Mouse (Mus musculus) frontal cortex, adult 2 months (tissue): ENCODE results near the gene Smg5. TPM values are rescaled to one million over a fixed set of nuclear protein-coding genes. Genes with fewer than 3 reads are reported as not detected.
"Not testable (repeated sequence)": the region's sequence is repeated elsewhere in the genome, so short reads cannot be mapped to it uniquely, and the experiment has no call there.

Experiments
- DNase-seq, 2 experiments: peaks; one replicate each; pipeline ENCODE4 v3.0.0; 2022; ENCODE audit warnings: low spot score in 1 of 2; ENCODE audit errors: extremely low spot score in 1 of 2
- polyA plus RNA-seq: library from polyadenylated mRNA; depleted of rRNA; stranded (reverse); fragments of >200 nt; gene quantifications from 2 replicates; pipeline ENCODE4 v1.2.3, GENCODE M21; 2012; rRNA removed

Smg5 gene
- polyA plus RNA-seq, 1 experiment, result 92.8 TPM

DNA sequence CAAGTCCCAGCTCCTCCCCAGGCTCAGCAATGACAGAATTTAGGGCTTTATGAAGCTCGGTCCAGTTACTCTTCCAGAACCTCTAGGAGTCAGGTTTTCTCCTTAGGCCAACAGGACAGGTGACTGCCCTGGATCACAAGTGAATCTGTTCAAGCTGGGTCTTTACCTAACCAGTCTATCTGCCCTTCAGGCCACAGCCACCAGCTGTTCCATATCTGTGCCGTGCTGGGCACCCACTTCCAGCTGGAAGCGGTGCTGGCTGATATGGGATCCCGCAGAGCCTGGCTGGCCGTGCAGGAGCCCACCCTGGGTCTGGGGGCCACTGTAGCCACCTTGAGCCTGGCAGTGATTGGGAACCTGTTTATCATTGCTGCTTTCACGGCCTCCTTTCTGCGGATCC, 46.3 kb downstream of the Smg5 start:
- DNase-seq, result not testable (repeated sequence)

DNA sequence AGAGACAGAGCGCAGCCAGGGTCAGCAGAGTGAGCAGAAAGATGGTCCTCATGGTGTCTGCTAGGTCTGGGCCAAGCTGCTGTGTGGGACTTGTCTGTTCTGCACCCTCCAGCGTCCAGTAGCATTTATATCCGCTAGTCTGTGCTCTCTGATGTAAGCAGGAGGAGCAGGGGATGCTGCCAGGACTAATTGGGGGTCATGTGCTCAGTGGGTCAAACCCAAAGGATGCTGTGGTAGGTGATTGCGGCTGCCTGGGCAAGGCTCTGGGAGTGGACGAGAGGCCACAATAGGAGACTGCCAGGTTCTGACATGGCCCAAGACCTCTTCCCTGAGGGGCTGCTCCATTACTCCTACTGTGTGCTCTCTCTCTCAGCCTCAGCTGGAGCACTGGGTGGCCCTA, 48.3 kb downstream of the Smg5 start, which contains the start of gene Bglap:
Gene Bglap, minus strand, starts transcription at position 101 of the 400 bp plus-strand sequence.
- no peak for DNase-seq

DNA sequence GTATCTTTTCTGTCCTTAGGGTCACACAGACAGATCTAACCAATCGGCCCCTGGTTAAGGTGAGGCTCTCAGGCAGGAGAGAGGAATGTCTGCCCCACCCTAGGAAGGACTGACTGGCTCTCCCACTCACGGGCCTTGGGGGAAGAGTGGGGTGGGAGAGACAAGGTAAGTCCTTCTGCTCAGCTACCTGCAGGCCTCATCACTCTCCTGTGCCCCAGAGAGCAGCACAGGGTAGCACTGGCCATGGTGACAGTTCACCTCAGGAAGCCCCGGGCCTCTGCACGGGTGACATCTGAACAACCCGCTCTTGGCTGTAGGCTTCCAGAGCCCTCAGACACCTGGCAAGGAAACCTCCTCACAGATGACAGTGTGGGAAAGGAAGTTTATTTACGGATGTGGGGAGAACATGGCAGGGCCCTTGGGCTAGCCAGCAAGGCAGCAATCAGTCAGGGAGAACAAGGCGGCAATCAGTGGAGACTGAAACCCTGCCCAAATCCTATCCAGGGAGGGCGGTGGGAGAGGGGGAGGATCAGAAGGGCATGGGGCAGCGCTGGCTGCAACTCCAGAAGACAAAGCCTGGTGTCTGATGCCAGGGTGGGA, 57.8 kb downstream of the Smg5 start:
- no peak for DNase-seq

DNA sequence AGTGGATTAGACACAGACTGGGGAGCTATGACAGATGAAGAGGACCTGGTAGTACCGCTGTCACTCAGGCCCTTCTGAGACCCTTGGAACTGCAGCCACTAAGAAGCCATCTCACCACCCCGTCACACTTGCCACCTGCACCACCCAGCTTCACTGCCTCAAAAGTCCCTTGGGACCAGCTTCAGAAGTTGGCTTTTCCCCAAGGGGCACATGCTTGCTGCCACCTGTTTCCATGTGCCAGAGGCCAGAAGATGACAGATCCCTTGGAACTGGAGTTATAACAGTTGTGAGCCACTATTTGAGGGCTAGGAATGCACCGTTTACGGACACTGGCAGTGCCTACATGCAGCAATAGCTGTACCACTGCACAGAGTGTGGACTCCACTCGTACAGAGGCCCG, 59.2 kb downstream of the Smg5 start:
- no peak for DNase-seq

DNA sequence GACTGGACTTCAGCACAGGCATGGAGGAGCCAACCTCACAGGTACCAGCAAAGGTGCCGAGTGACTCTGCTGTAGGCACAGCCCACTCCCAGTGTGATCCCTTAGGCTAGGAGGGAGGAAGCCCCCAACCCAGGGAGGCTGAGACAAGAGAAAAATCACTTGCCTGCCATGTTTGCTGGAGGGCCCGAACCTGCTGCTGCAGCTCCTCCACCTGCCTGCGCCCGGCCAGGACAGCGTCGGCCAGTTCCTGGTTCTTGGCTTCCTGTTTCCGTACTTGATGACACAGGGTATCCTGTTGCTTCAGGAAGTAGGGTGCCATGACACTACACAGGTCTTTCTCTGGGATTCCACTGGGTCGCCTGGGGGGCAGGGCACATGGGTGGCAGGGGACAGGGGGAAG, 59.7 kb downstream of the Smg5 start:
- no peak for DNase-seq

DNA sequence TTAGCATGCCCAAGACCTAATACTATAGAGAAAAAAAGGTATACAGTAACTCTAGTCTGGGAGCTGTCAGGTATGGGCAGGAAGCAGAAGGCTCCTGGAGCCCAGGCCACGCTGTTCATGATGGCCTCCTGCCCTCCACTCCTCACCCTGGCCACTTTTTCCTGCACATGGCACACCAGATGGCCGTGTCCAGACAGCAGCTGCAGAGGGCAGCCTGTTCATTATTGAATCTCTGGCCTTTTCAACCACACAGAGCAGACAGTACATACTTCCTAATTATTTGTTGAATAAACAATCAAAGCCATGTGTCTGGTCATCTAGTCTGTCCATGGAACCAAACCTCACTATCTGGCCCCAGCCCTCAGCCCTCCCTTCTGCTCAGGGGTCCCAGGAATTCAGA, 62.6 kb downstream of the Smg5 start:
- no peak for DNase-seq

DNA sequence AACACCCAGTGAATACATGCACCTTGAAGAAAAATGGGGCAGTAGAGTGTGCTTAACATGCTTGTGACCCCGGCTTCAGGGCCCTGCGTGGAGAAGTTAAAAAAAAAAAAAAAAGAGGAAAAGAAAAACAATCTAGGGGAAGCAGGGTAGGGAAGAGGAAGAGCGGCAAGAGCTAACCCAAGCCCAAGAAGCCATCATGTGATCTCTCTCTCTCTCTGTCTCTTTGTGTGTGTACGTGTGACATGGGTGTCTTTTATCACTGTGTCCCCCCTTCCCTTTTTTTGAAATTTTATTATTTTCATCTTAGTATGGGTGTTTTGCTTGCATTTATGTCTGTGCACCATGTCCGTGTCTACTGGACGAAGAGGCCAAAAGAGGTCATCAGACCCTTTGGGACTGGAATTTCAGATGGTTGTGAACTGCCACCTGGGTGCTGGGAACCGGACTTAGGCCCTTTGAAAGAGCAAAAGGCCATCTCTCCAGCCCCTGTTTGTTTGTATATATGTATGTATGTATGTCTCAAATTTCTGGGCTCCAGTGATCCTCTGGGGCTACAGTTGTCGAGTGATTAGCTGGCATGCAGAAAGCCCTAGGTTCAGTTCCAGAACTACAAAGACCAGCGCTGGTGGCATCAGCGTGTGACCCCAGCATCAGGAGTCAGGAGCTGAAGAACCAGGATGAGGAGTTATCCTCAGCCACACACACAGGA, 67.6 kb downstream of the Smg5 start:
- no peak for DNase-seq

DNA sequence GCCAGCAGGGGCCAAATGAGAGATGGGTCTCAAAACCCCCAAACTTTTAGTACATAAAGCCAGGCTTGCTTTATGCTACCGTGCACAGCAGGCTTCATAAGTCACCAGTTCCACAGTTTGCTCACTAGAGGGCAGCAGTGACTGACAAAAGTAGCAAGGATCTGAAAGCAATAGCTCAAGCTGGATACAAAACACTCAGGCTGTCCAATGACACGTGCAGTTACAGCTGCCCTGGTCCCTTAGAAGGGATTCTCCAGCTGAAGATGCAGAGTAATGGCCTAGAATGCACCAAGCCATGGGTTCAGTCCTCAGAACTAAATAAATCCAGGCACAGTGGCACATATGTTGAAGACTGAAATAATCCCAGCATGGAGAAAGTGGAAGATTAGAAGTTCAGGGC, 71.0 kb downstream of the Smg5 start:
- DNase-seq, result peak; percentile 52 to 87

DNA sequence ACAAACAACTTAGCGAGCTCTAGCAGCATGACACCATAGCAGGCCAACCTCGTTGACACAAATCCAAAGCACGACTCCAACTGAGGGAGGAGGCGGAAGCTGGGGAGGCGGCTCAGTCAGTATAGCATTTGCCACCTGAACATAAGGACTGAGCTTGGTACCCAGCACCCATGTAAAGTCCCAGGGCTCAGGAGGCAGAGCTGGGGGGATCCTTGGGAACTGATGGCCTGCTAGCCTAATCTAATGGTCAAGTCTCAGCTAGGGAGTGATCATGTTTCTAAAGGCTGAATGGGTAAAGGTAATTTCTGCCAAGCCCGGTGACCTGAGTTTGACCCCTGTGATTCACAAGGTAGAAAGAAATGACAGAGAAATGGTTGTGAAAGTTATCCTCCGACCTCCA, 71.5 kb downstream of the Smg5 start:
- DNase-seq, result no peak

DNA sequence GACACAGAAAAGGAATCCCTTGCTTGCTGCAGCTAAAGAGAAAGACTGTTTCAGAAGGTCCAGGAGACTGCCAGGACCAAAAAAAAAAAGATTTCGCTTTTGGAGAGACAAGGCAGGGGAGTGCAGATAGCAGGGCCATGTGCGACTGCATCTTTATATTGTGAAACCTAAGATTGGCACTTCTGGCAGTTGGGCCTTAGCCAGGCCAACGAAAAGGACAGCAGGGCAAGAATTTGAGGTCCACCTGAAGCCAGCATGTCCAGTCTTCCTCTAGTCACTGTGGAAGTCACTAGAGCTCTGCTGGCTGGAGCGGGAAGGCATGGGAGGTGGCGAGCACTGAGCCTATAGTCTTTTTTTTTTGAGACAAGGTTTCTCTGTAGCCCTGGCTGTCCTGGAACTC, 72.9 kb downstream of the Smg5 start:
- no peak for DNase-seq

DNA sequence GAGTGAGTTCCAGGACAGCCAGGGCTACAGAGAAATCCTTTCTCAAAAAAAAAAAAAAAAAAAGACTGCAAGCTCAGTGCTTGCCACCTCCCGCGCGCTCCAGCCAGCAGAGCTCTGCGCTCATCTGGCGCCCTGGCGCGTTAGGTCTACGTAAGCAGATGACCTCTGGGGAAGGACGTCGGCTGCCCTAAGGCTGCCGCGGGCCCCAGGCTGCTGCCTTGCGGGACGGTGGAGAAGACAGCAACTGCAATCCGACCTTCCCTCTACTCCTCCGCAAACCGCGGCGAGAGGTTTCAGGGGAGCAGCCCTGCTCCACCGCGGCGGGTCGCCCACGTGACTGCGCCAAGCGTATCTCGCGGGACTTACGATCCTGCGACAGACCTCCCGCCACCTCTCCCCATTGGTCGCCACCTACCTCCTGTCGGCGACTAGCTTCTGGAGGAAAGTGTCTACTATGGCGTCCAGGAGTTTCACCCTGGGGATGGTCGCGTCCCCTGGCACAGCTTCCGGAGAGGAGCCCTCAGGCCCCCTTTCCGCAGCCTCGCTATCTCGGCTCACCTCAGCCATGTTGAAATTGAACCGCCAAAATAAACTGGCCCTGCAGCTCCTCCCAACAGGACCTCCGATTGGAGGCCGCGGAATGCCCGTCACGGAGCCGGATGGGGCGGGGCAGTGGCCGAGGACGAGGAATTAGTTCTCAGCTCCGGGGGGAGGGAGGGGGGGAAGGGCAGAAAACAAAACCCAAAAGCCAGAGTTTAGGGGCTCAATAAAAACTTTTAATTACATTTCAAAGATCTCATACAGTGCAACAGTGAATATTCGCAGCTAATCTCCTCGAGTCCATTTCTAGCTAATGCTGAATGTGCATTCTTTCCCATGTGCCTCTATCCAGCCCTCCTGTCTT, 73.9 kb downstream of the Smg5 start, which contains the start of gene Pmf1:
Gene Pmf1, minus strand, starts transcription at position 591 of the 904 bp plus-strand sequence.
- peak; percentile 84 to 89 for DNase-seq

DNA sequence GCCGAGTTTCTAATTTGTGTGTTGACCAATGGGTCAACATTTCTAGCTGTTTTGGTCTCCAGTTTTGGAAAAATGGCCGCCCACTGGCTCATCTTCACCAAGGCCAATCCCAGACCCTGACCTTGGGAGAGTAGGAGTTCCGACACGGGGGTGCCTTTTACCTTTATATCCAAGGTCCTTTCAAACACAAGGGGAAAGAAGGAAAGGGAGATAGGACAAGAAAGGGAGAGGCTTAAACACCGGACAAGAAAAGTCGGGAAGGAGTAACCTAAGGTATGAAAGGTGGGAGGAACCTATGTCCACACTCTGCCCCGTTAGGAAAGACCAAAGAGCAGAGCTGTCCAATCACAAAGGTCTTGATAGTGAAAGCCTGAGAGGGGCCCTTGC, 74.6 kb downstream of the Smg5 start:
- DNase-seq, result no peak

DNA sequence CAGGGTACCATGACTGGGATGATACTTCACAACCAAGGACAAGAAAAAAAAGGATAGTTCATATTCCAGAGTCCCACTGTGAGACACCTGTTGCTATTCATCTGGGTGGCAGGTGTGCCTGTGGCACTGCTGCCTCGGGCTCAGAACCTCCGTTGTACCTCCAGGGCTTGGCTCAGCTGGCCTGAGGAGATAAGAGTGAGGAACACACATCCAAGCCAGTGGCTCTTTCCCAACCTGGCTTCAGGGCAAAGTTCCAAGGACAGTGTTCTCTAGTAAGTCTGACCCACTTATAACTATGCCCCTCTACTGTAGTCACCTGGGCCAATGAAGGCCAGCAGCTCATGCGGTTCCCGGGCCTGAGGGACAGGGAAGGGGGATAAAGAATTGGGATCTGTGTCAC, 75.6 kb downstream of the Smg5 start:
- no peak for DNase-seq

Other genes with a start within 250 kb of the Smg5 start
- gene Mef2d, start 193.9 kb upstream of the Smg5 start, polyA plus RNA-seq, result 137 and 138 TPM in 2 replicates
- gene Rhbg, start 81.6 kb upstream of the Smg5 start, polyA plus RNA-seq, result not detected in 2 replicates
- gene Gm38392, start 49.0 kb upstream of the Smg5 start, polyA plus RNA-seq, result not detected in 2 replicates
- 4.2 and 5.1 TPM in 2 replicates for gene Tsacc, start 39.3 kb upstream of the Smg5 start, polyA plus RNA-seq
- 141 and 157 TPM in 2 replicates for gene Cct3, start 39.1 kb upstream of the Smg5 start, polyA plus RNA-seq
- 88.0 and 91.7 TPM in 2 replicates for gene Glmp, start 11.2 kb upstream of the Smg5 start, polyA plus RNA-seq
- gene Tmem79, start 112 bp upstream of the Smg5 start, polyA plus RNA-seq, result 0.64 and 0.78 TPM in 2 replicates
- gene Paqr6, start 28.3 kb downstream of the Smg5 start, polyA plus RNA-seq, result 29.8 and 29.9 TPM in 2 replicates
- gene Bglap3, start 36.5 kb downstream of the Smg5 start, polyA plus RNA-seq, result 0.46 and 2.3 TPM in 2 replicates
- gene Bglap2, start 42.4 kb downstream of the Smg5 start, polyA plus RNA-seq, result 1.6 and 5.5 TPM in 2 replicates
- gene Bglap, start 48.2 kb downstream of the Smg5 start, polyA plus RNA-seq, result 0.34 and 2.3 TPM in 2 replicates
- 12.6 and 14.3 TPM in 2 replicates for gene Pmf1, start 74.1 kb downstream of the Smg5 start, polyA plus RNA-seq
- 59.9 and 61.4 TPM in 2 replicates for gene Slc25a44, start 88.9 kb downstream of the Smg5 start, polyA plus RNA-seq
- 66.2 and 70.8 TPM in 2 replicates for gene Sema4a, start 124.9 kb downstream of the Smg5 start, polyA plus RNA-seq
- gene Lmna, start 173.7 kb downstream of the Smg5 start, polyA plus RNA-seq, result 52.5 and 53.9 TPM in 2 replicates
- gene Mex3a, start 196.1 kb downstream of the Smg5 start, polyA plus RNA-seq, result 4.5 and 4.7 TPM in 2 replicates
- 0.40 and 0.67 TPM in 2 replicates for gene Rab25, start 212.0 kb downstream of the Smg5 start, polyA plus RNA-seq
- gene Lamtor2, start 216.8 kb downstream of the Smg5 start, polyA plus RNA-seq, result 110 and 131 TPM in 2 replicates
- gene Ubqln4, start 217.5 kb downstream of the Smg5 start, polyA plus RNA-seq, result 97.4 and 102 TPM in 2 replicates
- 111 and 131 TPM in 2 replicates for gene Ssr2, start 239.6 kb downstream of the Smg5 start, polyA plus RNA-seq